In the genomic region with DNA sequence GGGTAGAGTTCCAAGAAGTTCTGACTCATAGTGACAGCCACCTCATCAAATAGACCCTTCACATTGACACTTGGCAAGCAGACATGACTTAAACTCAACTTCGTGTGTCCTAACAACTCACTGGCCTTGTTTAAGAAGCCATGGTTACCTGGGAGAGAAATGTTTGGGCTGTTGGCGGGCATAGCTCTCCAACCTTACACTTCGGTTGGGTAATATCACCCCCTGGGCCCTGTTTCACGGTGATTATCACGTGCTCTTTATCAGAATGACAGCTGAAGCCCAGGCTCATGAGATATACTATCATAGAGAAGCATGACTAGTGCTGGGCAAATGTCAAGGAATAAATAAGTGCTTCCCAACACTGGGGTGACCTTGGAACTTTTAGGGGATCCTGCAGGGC, we compare ENCODE assay signal across 18 mouse cellular contexts.
"Had no signal": no experiment of that assay in that cellular context is flagged by ENCODE, and none has a peak within 500 bp of the region (broad histone marks: within the 10 kb centered on the region; RNA-seq: fewer than 3 reads in every experiment).

No protein-coding gene starts in this region.

- H3K27me3 ChIP-seq: midbrain, embryonic 12.5 days; neural tube, embryonic 13.5 days; neural tube, embryonic 15.5 days had no signal

- H3K9ac ChIP-seq: lung, embryonic 14.5 days; midbrain, embryonic 12.5 days; neural tube, embryonic 13.5 days; neural tube, embryonic 15.5 days had no signal

- ATAC-seq: midbrain, embryonic 16.5 days had no signal

- DNase-seq: lung, embryonic 14.5 days; lung, postnatal 10 days; lung, postnatal 4 days; midbrain, embryonic 14.5 days; retina, postnatal 1 day; right cerebral cortex, adult 18-20 months; right cerebral cortex, postnatal 25 days; right cerebral cortex, postnatal 4 days; spleen, adult 18-20 months; thymus, adult 18-20 months; thymus, postnatal 14 days; thymus, postnatal 36 days had no signal

- H3K4me3 ChIP-seq: midbrain, embryonic 10.5 days; midbrain, embryonic 12.5 days; myocyte; neural tube, embryonic 13.5 days; neural tube, embryonic 15.5 days had no signal

- H3K36me3 ChIP-seq: midbrain, embryonic 10.5 days; midbrain, embryonic 12.5 days had no signal

- H3K27ac ChIP-seq: midbrain, embryonic 10.5 days; midbrain, embryonic 12.5 days; neural tube, embryonic 13.5 days; neural tube, embryonic 15.5 days had no signal

- H3K9me3 ChIP-seq: midbrain, embryonic 10.5 days; midbrain, embryonic 12.5 days; neural tube, embryonic 13.5 days; neural tube, embryonic 15.5 days had no signal

- H3K4me1 ChIP-seq: midbrain, embryonic 10.5 days; midbrain, embryonic 12.5 days; neural tube, embryonic 13.5 days had no signal

- H3K4me2 ChIP-seq: lung, embryonic 14.5 days; midbrain, embryonic 12.5 days; neural tube, embryonic 13.5 days; neural tube, embryonic 15.5 days had no signal
